Comparison of ENCODE assay signal across 8 mouse cellular contexts in genomic region chrX:136740087-136740790, GRCm38 (mm10). TPM values are rescaled to one million over a fixed set of nuclear protein-coding genes. Genes with fewer than 3 reads are reported as not detected.
DNase-seq lines count a peak whose midpoint lies in the region; ATAC-seq and TF ChIP-seq lines count a peak whose summit lies in the region.

No protein-coding gene starts in this region.

- H3K27ac ChIP-seq in heart, embryonic 15.5 days = peak overlapping the region; percentile 86
- H3K27ac ChIP-seq in ES-E14 (ENCODE audit: insufficient read depth, low read depth, low read length, poor library complexity, severe bottlenecking) (no peak overlapping the region), macrophage (peak overlapping the region; percentile 84)
- peak overlapping the region; percentile 89 for H3K27ac ChIP-seq in forebrain, embryonic 15.5 days (replicated peaks)

- peak overlapping the region; percentile 62 for H3K4me3 ChIP-seq in heart, embryonic 15.5 days
- H3K4me3 ChIP-seq in ES-E14 (ENCODE audit: insufficient read depth in 1 of 2, low read depth in 1 of 2, low read length in 2 of 2, poor library complexity in 1 of 2, severe bottlenecking in 1 of 2) (peak overlapping the region; percentile 81 to 93), macrophage (ENCODE audit: inconsistent target) (peak overlapping the region; percentile 57)
- peak overlapping the region; percentile 59 for H3K4me3 ChIP-seq in forebrain, embryonic 15.5 days

- in situ Hi-C loops in ES-E14 (cut with MboI; ENCODE audit: low sequenced_read_pairs in 2 of 2, unreplicated experiment in 2 of 2) = no loop called here

- DNase-seq in heart, postnatal 14 days = no peak
- DNase-seq in ES-E14 (ENCODE audit: low read depth, low spot score) = no peak
- no peak for DNase-seq in frontal cortex, postnatal 25 days (ENCODE audit: low spot score in 2 of 2)
- no peak for DNase-seq in urinary bladder, postnatal 4 days (ENCODE audit: low spot score in 2 of 2)
- no peak for DNase-seq in thymus, postnatal 36 days

- 15% methylated on average over 15 of the region's 15 CpGs for WGBS in heart, embryonic 15.5 days
- WGBS in forebrain, embryonic 15.5 days = 19% methylated on average over 15 of the region's 15 CpGs
- 25% methylated on average over 14 of the region's 15 CpGs for WGBS in macrophage (ENCODE audit: missing documents)

- H3K79me2 ChIP-seq in macrophage (ENCODE audit: inconsistent target) = peaks cover 54% of the 10 kb centered on the region

- H3K4me2 ChIP-seq in heart, embryonic 15.5 days = peak overlapping the region; percentile 51
- H3K4me2 ChIP-seq in forebrain, embryonic 15.5 days (replicated peaks) = peak overlapping the region; percentile 48

- intact Hi-C loops in heart, postnatal 14 days (cut with DNase I) = loop anchor here (5.0 kb wide), 1 partner anchor 82 kb away; the partner anchor contains the start of gene Plp1

- H3K36me3 ChIP-seq in heart, embryonic 15.5 days = no peaks in the 10 kb centered on the region
- peaks cover 3% of the 10 kb centered on the region for H3K36me3 ChIP-seq in ES-E14 (ENCODE audit: control insufficient read depth, insufficient read depth, low read length, poor library complexity, severe bottlenecking)
- peaks cover 5% of the 10 kb centered on the region; the same call in 1 of the 2 replicates for H3K36me3 ChIP-seq in forebrain, embryonic 15.5 days
- H3K36me3 ChIP-seq in macrophage (ENCODE audit: inconsistent target) = no peaks in the 10 kb centered on the region

- 0 out of 2 replicates have a peak, but pooled peaks cover 4% of the 10 kb centered on the region for H3K4me1 ChIP-seq in heart, embryonic 15.5 days (replicated peaks)
- H3K4me1 ChIP-seq in ES-E14 (ENCODE audit: control insufficient read depth in 2 of 2, insufficient read depth in 2 of 2, low read length in 2 of 2, poor library complexity in 1 of 2) = 0 out of 4 replicates have a peak, but pooled peaks cover 0 to 1% of the 10 kb centered on the region in 2 experiments
- H3K4me1 ChIP-seq in forebrain, embryonic 15.5 days = peaks cover 13% of the 10 kb centered on the region

- no peaks in the 10 kb centered on the region for H3K9me3 ChIP-seq in heart, embryonic 15.5 days (replicated peaks)
- no peaks in the 10 kb centered on the region for H3K9me3 ChIP-seq in ES-E14 (ENCODE audit: control insufficient read depth, insufficient read depth, low read depth, low read length)
- no peaks in the 10 kb centered on the region for H3K9me3 ChIP-seq in forebrain, embryonic 15.5 days

- no peak for ATAC-seq in heart, embryonic 15.5 days (replicated peaks; ENCODE audit: insufficient number of reproducible peaks, insufficient read depth, low FRiP score, low read depth)
- ATAC-seq in forebrain, embryonic 15.5 days (replicated peaks) = no peak

- H3K27me3 ChIP-seq in heart, embryonic 15.5 days = no peaks in the 10 kb centered on the region
- no peaks in the 10 kb centered on the region for H3K27me3 ChIP-seq in forebrain, embryonic 15.5 days

- peak overlapping the region; percentile 45; the same call in 1 of the 2 replicates for H3K9ac ChIP-seq in heart, embryonic 15.5 days
- H3K9ac ChIP-seq in ES-E14 (ENCODE audit: insufficient read depth, low read depth, low read length, poor library complexity, severe bottlenecking) = peak overlapping the region; percentile 89
- peak overlapping the region; percentile 65 for H3K9ac ChIP-seq in forebrain, embryonic 15.5 days (replicated peaks)

TF ChIP-seq in ES-E14, 5 proteins besides CTCF, POLR2A, EP300 and RAD21:
- TF ChIP-seq MAFK (IDR thresholded peaks at IDR 0.05; ENCODE audit: insufficient read depth, low read depth, low read length) (no peak), HCFC1 (IDR thresholded peaks at IDR 0.05; ENCODE audit: borderline replicate concordance, insufficient read depth, low read length) (no peak), ZNF384 (IDR thresholded peaks at IDR 0.05; ENCODE audit: low read depth, low read length) (no peak), CHD2 (IDR thresholded peaks at IDR 0.05; ENCODE audit: low read depth, low read length) (no peak), ZC3H11A (IDR thresholded peaks at IDR 0.05; ENCODE audit: borderline replicate concordance, low read depth, low read length) (no peak)

RNA-seq across cellular contexts. Expression of gene Morf4l2, which starts 3.3 kb away (rescaled TPM):
- polyA plus RNA-seq in heart, embryonic 15.5 days (2015; fragmentation: Nextera tagmentation; extraction: Ambion mirVana) = 302 and 318 TPM in 2 replicates
- 100 to 1,000 TPM in 1 of 2 experiments, 10 to 100 TPM in 1; 98.8 to 113 TPM for total RNA-seq in heart, postnatal 14 days (2021)
- total RNA-seq in ES-E14 (2012; rRNA removed) = 236 and 337 TPM in 2 replicates
- polyA plus RNA-seq in forebrain, embryonic 15.5 days (2015; fragmentation: Nextera tagmentation; extraction: Ambion mirVana) = 552 and 561 TPM in 2 replicates
- total RNA-seq in macrophage (2018; cell fraction: chromatin; rRNA removed) = 100 to 1,000 TPM; 169 to 473 (median 283) TPM
- 100 to 1,000 TPM; 168 to 303 (median 214) TPM for total RNA-seq in macrophage (2018; cell fraction: cytosol; rRNA removed)
- total RNA-seq in macrophage (2018; cell fraction: nucleus; rRNA removed) = 100 to 1,000 TPM; 245 to 429 (median 362) TPM
- 146 to 528 TPM (median 198 TPM) in 3 replicates for polyA plus RNA-seq in macrophage (2018)

RNA-seq across cellular contexts. Expression of gene Tceal1, which starts 32.5 kb away (rescaled TPM):
- 9.0 and 10.6 TPM in 2 replicates for polyA plus RNA-seq in heart, embryonic 15.5 days (2015; fragmentation: Nextera tagmentation; extraction: Ambion mirVana)
- total RNA-seq in heart, postnatal 14 days (2021) = 1 to 10 TPM; 3.9 to 4.4 TPM
- total RNA-seq in ES-E14 (2012; rRNA removed) = 0.53 and 0.67 TPM in 2 replicates
- polyA plus RNA-seq in forebrain, embryonic 15.5 days (2015; fragmentation: Nextera tagmentation; extraction: Ambion mirVana) = 19.3 and 20.2 TPM in 2 replicates
- total RNA-seq in macrophage (2018; cell fraction: chromatin; rRNA removed) = under 1 TPM in 4 of 26 experiments, not detected in 22; 0.21 to 0.53 (median 0.40) TPM
- 1 to 10 TPM in 9 of 26 experiments, under 1 TPM in 17; 0.18 to 1.4 (median 0.61) TPM for total RNA-seq in macrophage (2018; cell fraction: cytosol; rRNA removed)
- under 1 TPM in 12 of 26 experiments, not detected in 14; 0.20 to 0.69 (median 0.32) TPM for total RNA-seq in macrophage (2018; cell fraction: nucleus; rRNA removed)
- 1.1 to 1.3 TPM (median 1.2 TPM) in 3 replicates for polyA plus RNA-seq in macrophage (2018)

RNA-seq across cellular contexts. Expression of gene Glra4, which starts 39.7 kb away (rescaled TPM):
- not detected in 2 replicates for polyA plus RNA-seq in heart, embryonic 15.5 days (2015; fragmentation: Nextera tagmentation; extraction: Ambion mirVana)
- not detected for total RNA-seq in heart, postnatal 14 days (2021)
- total RNA-seq in ES-E14 (2012; rRNA removed) = not detected in 2 replicates
- 0.17 TPM in 1 of 2 replicates, not detected in the other for polyA plus RNA-seq in forebrain, embryonic 15.5 days (2015; fragmentation: Nextera tagmentation; extraction: Ambion mirVana)
- not detected for total RNA-seq in macrophage (2018; cell fraction: chromatin; rRNA removed)
- not detected for total RNA-seq in macrophage (2018; cell fraction: cytosol; rRNA removed)
- not detected for total RNA-seq in macrophage (2018; cell fraction: nucleus; rRNA removed)
- polyA plus RNA-seq in macrophage (2018) = not detected in 3 replicates
